Mouse (Mus musculus): ENCODE results near the gene Ilvbl.
"Not testable (repeated sequence)": the region's sequence is repeated elsewhere in the genome, so short reads cannot be mapped to it uniquely, and the experiment has no call there.

Gene Ilvbl

DNA sequence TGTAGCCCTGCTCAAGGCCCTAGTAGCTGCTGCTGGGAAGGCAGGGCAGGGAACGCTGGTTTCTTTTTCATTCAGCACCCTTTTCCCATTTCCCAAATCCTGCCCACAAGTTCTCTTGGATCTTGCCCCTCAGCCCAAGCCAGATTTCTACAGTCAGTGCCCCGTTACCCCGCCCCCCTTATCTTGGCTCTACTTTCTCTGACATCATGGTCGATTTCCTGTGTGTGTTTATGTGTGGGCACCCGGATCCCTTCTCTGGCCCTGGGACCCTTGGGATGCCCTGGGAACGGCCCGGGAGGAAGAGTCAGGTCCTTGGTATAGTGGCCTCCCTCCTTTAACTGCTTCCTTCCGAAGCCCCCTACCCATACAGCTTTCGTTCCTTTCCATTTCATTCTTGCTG, 16.6 kb downstream of the Ilvbl start:
- no peak for DNase-seq (ENCODE audit: extremely low spot score, low read depth, low spot score)

DNA sequence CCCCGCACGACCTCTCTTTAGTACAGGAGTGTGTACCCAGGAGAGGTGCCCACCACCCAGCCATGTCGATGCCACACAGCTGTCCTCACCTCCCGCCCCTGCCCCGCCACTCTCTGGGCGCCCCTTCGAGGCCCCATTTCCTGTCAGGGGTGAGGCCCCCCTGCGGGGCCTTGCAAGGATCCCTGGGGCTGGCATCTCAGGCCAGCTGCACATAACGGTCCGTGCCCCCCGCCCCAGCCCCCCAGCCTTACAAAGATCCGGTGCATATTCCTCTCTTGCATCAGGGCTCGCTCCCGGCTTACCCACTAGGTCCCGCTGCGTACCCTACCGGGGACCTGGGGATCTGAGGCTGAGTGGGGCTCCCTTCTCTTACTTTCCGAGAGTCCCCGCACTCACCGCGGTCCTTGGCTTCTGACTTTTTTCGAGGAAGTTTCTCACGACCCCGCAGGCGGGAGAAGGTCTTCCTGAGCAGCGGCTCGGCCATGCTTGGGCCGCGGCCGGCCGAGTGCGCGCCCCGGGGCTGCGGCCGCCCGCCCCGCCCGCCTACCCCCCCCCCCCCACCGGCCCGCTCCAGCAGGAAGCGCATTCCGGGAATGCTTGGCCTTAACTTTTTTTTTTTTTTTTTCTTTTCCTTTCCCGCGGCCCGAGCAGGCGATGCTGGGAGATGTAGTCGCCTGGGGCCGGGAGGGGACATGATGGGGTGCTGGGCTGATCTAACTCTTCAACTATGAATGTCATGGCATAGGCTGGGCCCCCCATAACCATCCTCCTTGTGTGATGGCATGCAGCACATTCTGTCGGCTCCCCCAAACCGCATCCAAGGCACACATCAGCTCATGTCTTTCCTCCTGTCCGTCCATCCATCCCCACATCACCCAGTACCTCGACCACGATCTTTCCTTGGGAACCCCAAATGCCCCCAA, 17.5 kb downstream of the Ilvbl start, which contains the start of gene Syde1:
Syde1 (minus strand) TSS at position 559 of the 923 bp plus-strand sequence.
- DNase-seq (ENCODE audit: extremely low spot score, low read depth, low spot score) = no peak

DNA sequence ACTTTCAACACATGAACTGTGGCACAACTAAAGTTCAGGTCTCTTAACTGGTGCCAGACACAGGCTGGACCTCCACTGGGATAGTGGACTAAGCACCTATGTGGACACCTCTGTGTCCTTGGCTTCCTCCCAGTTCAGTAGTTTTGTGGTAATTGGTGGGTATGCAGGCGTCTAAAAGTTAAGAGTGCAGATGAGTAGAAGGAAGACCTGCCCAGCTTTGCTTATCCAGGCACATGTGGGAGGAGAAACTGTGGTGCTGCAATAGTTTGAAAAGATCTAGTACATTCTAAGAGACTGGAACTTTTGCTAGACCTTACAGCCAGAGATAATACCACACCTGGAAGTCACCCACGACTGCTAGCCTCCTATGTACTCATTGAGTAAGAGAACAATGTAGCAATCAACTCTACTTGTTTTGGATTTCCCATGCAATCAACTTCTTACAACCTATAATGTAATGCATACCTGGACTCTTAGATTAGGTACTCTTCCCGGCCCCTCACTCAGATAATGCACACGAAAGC, 18.8 kb downstream of the Ilvbl start:
- DNase-seq (ENCODE audit: extremely low spot score, low read depth, low spot score) = no peak

DNA sequence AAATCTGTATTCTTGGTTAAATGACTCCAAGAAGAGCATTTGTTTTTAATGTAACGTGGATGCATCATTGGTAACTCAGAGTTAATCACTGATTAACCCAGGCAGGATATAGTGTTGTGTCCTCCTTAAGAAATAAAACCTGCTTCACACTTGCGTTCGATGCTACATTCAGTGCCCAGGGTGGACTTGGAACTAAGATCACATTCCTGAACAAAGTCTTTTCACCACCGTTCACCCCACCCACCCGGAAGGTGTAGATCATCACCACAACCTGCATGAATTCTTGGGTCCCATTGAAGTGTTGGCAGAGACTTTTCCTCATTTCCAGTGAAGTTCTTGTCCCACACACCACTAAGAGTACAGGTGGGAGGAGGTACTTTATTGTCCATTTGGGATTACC, 19.6 kb downstream of the Ilvbl start:
- no peak for DNase-seq (ENCODE audit: extremely low spot score, low read depth, low spot score)

DNA sequence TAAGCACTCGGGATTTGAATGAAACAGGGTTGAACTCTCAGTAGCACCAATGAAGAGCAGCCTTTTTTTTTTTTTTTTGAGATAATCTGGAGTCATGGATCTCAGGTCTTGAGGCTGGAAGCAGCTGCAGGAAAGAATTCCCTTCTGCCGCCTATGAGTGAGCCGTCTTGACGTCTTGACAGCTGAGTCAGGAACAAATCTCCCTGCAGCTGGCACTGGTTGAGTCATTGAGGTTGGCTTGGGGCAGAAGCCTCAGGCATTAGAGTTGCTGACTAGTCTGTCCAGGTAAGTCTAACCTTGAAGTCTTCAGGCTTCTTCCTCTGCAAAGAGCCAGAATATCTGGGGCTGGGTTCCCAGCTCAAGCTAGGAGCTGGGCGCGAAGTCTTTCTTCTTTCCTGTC, 20.0 kb downstream of the Ilvbl start:
- DNase-seq (ENCODE audit: extremely low spot score, low read depth, low spot score) = no peak

DNA sequence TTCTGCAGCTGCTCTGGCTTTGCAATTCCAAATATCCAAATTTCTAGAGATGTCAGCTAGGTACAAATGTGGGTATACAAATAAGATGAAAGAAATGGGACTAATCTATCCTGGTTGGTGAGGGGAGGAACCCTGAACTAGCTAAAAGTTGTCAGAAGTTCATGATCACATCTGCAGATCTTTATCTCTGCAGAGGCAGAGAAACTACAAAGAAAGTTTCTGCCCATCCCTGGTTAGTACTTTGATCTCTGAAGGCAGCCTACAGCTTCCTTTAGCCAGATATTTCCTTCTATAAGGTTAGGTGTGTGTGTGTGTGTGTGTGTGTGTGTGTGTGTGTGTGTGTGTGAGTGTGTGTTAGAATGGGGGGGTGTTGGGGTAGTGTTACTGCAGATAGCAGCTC, 20.4 kb downstream of the Ilvbl start:
- no peak for DNase-seq (ENCODE audit: extremely low spot score, low read depth, low spot score)

DNA sequence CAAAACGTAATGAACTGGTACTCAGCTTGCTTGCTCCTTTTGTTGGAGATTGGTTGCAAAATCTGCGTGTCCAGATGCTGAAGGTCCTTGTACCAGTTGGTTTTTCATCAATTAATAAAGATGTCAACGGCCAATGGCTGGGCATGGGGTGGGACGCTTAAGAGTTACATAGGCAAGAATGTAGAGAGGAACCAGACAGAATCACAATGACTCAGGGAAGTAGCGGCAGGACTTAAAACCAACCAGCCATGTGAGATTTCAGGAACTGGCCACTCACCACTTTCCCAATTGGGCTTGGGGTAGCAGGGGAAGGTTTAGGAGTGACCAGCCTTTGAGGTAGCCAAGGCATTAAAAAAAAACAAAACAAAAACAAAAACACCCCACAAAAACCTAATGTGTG, 25.7 kb downstream of the Ilvbl start:
- no peak for DNase-seq (ENCODE audit: extremely low spot score, low read depth, low spot score)

DNA sequence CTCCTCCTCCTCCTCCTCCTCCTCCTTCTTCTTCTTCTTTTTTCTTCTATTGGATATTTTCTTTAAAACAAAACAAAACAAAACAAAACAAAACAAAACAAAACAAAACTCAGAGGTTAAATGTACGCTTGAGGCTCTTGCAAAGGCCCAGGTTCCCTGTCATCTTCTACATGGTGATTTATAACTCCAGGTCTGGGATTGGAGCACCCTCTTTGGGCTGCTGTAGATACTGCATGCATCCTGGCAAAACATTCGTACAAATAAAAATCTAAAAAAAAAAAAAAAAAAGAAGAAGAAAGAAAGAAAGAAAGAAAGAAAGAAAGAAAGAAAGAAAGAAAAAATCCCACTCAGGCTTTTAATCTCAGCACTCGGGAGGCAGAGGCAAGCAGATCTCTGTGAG, 30.9 kb downstream of the Ilvbl start:
- DNase-seq (ENCODE audit: extremely low spot score, low read depth, low spot score) = no peak

DNA sequence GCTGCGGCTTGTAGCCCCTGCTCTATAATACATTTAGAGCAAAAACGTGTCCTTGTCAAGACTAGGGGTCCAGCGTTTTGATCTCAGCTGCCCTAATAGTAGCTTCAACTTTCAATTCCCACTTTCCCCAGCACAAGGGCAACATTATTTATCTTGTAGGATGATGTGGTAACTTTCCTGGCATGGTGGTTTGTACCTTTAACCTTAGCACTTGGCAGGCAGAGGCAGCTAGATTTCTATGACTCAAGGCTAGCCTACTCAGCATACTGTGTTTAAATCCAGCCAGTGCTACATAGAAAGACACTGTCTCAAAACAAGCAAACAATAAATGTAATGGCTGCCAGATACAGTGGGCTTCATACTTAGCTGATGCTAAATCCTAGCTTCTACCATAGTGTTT, 33.5 kb downstream of the Ilvbl start:
- DNase-seq (ENCODE audit: extremely low spot score, low read depth, low spot score) = no peak

DNA sequence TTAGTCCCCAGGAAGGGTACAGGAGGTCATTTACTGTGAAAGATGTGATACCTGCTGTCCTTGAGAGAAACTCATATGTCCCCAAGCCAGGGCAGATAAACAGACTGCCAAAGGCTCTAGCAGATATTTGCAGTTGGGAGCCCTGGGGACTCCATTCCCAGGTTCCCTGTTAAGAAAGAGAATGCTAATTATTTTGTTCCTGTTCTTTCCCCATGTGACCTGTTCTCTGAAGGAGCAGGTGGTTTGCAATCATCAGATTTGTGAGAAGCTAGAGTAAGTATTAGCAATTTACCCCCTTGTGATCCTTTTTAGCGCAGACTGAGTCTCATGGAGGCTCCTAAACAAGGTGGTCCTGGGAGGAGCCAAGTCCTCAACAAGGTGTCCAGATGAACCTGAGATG, 43.8 kb downstream of the Ilvbl start, which contains the start of gene Olfr1357:
Olfr1357 (minus strand) TSS at position 101 of the 400 bp plus-strand sequence.
- DNase-seq (ENCODE audit: extremely low spot score, low read depth, low spot score) = no peak

DNA sequence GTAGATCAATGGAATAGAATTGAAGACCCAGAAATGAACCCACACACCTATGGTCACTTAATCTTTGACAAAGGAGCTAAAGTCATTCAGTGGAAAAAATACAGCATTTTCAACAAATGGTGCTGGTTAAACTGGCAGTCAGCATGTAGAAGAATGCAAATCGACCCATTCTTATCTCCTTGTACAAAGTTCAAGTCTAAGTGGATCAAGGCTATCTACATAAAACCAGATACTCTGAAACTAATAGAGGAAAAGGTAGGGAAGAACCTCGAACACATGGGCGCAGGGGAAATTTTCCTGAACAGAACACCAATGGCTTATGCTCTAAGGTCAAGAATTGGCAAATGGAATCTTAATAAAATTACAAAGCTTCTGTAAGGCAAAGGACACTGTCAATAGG, 49.0 kb downstream of the Ilvbl start:
- not testable (repeated sequence) for DNase-seq (ENCODE audit: extremely low spot score, low read depth, low spot score)

DNA sequence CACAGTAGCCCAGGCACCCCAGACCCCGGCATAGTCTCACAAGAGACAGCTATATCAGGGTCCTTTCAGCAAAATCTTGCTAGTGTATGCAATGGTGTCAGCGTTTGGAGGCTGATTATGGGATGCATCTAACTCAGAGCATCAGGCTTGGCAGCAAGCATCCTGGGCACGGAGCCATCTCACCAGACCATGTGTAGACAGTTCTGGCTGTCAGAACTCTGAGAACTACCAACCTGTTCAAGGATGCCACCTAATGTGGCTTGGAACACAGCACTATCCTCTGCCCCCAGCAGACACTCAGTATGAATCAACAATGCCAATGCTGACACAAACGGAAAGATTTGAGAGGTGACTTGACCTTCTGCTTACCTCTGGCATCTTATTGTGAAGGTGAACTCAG, 56.0 kb downstream of the Ilvbl start:
- no peak for DNase-seq (ENCODE audit: extremely low spot score, low read depth, low spot score)

DNA sequence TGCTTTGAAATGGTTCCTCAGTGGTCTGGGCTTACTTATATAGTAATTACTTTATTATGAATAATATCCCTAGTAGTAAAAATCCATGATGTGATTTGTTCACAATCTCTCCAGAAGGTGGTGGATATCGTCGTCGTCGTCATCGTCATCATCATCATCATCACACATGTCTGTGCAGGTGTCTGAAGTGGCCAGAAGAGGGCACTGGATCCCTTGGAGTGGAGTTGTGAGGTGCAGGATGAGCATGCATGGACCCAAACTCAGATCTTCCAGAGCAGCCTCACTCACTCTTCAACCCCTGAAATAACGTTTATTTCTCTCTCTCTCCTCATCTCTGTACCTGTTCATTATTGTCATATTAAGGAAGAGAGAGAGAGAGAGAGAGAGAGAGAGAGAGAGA, 58.2 kb downstream of the Ilvbl start:
- DNase-seq (ENCODE audit: extremely low spot score, low read depth, low spot score) = no peak
